Mouse (Mus musculus) embryonic facial prominence, embryonic 12.5 days (tissue): ENCODE results near the gene Men1. TPM values are rescaled to one million over a fixed set of nuclear protein-coding genes. Genes with fewer than 3 reads are reported as not detected.

Experiments used
- ATAC-seq: fragments of 200-750 bp; cut with Nextera tagmentation; 2 replicates; pipeline ENCODE4 v1.8.0; 2017; ENCODE audit not compliant: insufficient number of reproducible peaks, insufficient read depth, low FRiP score, low TSS enrichment
- H3K27ac ChIP-seq: fragments of 300-500 bp; sonication (generic); 2 replicates; pipeline ENCODE4 v1.5.1; 2016; ENCODE audit warnings: mild to moderate bottlenecking
- H3K27me3 ChIP-seq: fragments of 300-500 bp; sonication (generic); 2 replicates; pipeline ENCODE4 v1.6.1; 2016; ENCODE audit warnings: mild to moderate bottlenecking, moderate library complexity
- H3K36me3 ChIP-seq: fragments of 300-500 bp; sonication (generic); 2 replicates; pipeline ENCODE4 v1.6.1; 2016; ENCODE audit warnings: mild to moderate bottlenecking
- H3K4me1 ChIP-seq: fragments of 300-500 bp; sonication (generic); 2 replicates; pipeline ENCODE4 v1.6.1; 2016
- H3K4me2 ChIP-seq: fragments of 300-500 bp; sonication (generic); replicated peaks from 2 replicates; pipeline ENCODE4 v1.6.1; 2016; ENCODE audit warnings: mild to moderate bottlenecking, moderate library complexity
- H3K4me3 ChIP-seq: fragments of 300-500 bp; sonication (generic); 2 replicates; pipeline ENCODE4 v1.5.1; 2016; ENCODE audit warnings: mild to moderate bottlenecking
- H3K9ac ChIP-seq: fragments of 300-500 bp; sonication (generic); 2 replicates; pipeline ENCODE4 v1.6.1; 2016; ENCODE audit warnings: mild to moderate bottlenecking, moderate library complexity
- H3K9me3 ChIP-seq: fragments of 300-500 bp; sonication (generic); 2 replicates; pipeline ENCODE4 v1.6.1; 2016; ENCODE audit warnings: mild to moderate bottlenecking, moderate library complexity
- WGBS: fragments of 180-500 bp; shearing (Covaris S2); methylation state at CpG from one replicate; pipeline ENCODE4 v1.1.7; 2016; 5-methylcytosine and 5-hydroxymethylcytosine counted together
- polyA plus RNA-seq: library from polyadenylated mRNA; unstranded; fragments of >200 nt; fragmentation: Nextera tagmentation; extraction: Ambion mirVana; gene quantifications from 2 replicates; pipeline ENCODE4 v1.2.1, GENCODE M21; 2016

Men1 gene
- polyA plus RNA-seq, 1 experiment from 2014 or later = 107 TPM

DNA sequence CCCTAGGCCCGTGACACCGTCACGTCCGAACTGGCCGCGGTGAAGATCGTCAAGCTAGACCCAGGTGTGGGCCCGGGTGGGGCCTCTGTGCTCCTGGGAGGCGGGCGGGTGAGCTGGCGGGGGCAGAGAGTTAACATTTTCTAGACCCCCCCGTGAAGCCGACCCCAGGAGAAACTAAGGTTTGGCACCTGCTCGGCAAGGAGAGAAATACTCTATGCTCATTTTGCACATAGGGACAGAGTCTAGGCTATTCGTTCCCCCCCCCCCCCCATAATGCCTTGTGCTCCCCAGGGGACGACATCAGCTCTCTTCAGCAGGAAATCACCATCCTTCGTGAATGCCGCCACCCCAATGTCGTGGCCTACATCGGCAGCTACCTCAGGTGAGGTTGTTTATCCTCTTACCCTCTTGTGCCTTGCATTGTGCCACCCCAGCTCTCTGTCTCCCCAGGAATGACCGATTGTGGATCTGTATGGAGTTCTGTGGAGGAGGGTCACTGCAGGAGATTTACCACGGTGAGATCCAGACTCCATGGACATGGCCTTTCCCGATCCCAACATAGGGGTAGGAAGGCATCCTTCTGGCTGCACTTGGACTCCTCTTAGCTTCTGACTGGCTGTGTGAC is 6.8 kb downstream of the Men1 start:
- Histone ChIP-seq H3K27ac (peak overlapping the region; percentile 67), H3K27me3 (no peaks in the 10 kb centered on the region), H3K9me3 (no peaks in the 10 kb centered on the region), H3K4me2 (peak overlapping the region; percentile 95), H3K4me3 (peak overlapping the region; percentile 65), H3K36me3 (peaks cover 63% of the 10 kb centered on the region), H3K4me1 (peaks cover 12% of the 10 kb centered on the region), H3K9ac (peak overlapping the region; percentile 78)
- no peak for ATAC-seq
- 9% methylated on average over 23 of the region's 23 CpGs for WGBS

DNA sequence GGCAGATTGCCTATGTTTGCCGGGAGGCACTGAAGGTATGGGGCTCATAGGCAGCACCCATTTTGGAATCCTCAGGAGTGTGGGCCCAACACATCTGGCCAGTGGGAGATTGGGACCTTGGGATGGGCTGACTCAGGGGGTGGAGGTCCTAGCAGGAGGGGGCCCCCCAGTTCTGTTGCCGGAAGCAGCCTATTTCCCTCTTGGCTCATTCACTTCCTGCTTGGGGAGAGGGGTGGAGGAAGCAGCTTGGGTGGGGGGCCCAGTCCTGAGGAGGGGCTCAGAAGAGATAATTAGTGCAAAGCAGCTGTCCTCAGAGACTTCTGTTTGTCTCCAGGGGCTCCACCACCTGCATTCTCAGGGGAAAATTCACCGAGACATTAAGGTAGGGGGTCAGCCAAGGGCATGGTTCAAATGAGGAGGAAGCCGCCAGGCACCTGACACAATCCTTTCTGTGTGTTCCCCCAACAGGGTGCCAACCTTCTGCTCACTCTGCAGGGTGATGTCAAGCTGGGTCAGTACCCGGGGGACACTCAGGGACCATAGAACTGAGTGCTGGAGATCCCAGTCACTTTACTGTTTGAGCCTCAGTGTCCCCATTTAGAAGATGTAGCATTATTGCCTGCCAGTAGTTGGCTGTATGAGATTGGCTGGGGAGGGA is 7.6 kb downstream of the Men1 start:
- WGBS = 72% methylated on average over 5 of the region's 5 CpGs
- Histone ChIP-seq H3K27ac (no peak overlapping the region), H3K4me1 (peaks cover 7% of the 10 kb centered on the region; the same call in 1 of the 2 replicates), H3K9ac (no peak overlapping the region), H3K27me3 (no peaks in the 10 kb centered on the region), H3K4me2 (peak overlapping the region; percentile 95), H3K36me3 (peaks cover 66% of the 10 kb centered on the region), H3K9me3 (no peaks in the 10 kb centered on the region), H3K4me3 (peak overlapping the region; percentile 65; the same call in 1 of the 2 replicates)
- no peak for ATAC-seq

DNA sequence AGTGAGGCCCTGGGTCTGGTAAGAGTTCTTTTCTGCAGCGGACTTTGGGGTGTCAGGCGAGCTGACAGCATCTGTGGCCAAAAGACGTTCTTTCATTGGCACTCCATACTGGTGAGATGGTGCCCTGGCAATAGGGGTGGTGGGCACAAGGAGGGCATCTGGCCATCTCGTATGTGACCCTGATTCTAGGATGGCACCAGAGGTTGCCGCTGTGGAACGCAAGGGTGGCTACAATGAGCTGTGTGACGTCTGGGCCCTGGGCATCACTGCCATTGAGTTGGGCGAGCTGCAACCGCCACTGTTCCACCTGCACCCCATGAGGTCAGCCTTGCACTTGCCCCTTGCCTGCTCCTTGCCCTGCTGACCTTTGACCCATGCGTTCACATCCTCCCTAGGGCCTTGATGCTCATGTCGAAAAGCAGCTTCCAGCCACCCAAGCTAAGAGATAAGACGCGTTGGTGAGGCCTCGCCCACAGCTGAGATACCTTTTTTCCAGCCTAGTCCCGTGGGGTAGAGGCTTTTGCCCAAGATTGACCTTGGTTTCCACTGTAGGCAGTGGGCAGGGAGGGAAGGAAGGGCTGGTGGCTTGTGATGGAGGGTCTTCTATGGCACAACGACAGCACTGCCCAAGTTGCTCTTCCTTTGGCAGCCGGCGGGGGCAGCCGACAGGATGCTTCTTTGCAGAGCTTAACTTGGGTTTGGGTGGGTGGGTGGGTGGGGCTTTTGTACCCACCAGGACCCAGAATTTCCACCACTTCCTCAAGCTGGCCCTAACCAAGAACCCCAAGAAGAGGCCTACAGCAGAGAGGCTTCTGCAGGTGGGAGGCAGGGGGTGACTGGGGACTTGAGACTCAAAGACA is 8.5 kb downstream of the Men1 start:
- Histone ChIP-seq H3K9me3 (no peaks in the 10 kb centered on the region), H3K36me3 (peaks cover 61% of the 10 kb centered on the region)
- 87% methylated on average over 19 of the region's 19 CpGs for WGBS

DNA sequence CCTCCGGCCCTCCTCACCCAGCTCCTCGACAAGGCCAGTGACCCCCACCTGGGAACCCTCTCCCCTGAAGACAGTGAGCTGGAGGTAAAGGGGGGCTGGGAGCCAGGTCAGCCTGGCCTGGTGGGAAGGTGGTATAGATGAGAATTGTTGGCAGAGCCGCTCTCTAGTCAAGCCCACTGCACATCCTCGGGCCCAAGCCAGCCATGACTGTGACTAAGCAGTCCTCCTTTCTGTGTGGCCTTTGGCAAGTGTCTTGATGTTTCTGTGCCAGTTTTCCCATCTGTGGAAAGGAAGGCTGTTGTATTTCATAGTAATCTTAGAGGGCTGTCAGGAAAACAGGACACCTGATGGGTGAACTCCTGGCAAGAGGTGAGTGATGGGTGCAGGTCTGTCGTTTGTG is 9.2 kb downstream of the Men1 start:
- no peaks in the 10 kb centered on the region for H3K27me3 ChIP-seq
- no peak overlapping the region for H3K4me2 ChIP-seq
- H3K4me1 ChIP-seq = peaks cover 12% of the 10 kb centered on the region
- peaks cover 54% of the 10 kb centered on the region for H3K36me3 ChIP-seq
- no peak for ATAC-seq
- WGBS = 90% methylated on average over 5 of the region's 5 CpGs
- H3K4me3 ChIP-seq = no peak overlapping the region
- H3K9ac ChIP-seq = no peak overlapping the region
- H3K9me3 ChIP-seq = no peaks in the 10 kb centered on the region
- no peak overlapping the region for H3K27ac ChIP-seq

More for the DNA sequence above, 8.5 kb downstream of the Men1 start:
- H3K27me3 ChIP-seq = no peaks in the 10 kb centered on the region
- H3K4me1 ChIP-seq = peaks cover 7% of the 10 kb centered on the region; the same call in 1 of the 2 replicates
- no peak overlapping the region for H3K27ac ChIP-seq
- ATAC-seq = no peak
- no peak overlapping the region for H3K4me3 ChIP-seq
- no peak overlapping the region for H3K9ac ChIP-seq
- H3K4me2 ChIP-seq = no peak overlapping the region

DNA sequence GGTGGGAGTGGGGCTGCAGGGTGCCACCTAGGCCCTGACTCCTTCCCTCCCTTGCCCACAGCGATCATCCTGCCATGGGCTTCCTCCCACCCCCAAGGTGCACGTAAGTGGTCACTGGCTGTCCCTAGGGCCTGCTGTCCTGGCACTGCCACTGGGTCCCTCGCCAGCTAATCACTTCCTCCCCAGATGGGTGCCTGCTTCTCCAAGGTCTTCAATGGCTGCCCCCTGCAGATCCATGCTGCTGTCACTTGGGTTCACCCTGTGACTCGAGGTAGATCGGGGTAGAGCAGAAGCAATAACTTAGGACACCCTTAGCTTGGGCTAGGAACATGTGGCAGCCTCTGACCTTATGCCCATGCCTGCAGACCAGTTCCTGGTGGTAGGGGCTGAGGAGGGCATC is 11.2 kb downstream of the Men1 start:
- Histone ChIP-seq H3K4me1 (peaks cover 12% of the 10 kb centered on the region), H3K36me3 (peaks cover 43% of the 10 kb centered on the region), H3K27ac (no peak overlapping the region), H3K9me3 (no peaks in the 10 kb centered on the region), H3K4me2 (no peak overlapping the region), H3K4me3 (no peak overlapping the region), H3K27me3 (no peaks in the 10 kb centered on the region), H3K9ac (no peak overlapping the region)
- no peak for ATAC-seq
- 92% methylated on average over 5 of the region's 5 CpGs for WGBS

DNA sequence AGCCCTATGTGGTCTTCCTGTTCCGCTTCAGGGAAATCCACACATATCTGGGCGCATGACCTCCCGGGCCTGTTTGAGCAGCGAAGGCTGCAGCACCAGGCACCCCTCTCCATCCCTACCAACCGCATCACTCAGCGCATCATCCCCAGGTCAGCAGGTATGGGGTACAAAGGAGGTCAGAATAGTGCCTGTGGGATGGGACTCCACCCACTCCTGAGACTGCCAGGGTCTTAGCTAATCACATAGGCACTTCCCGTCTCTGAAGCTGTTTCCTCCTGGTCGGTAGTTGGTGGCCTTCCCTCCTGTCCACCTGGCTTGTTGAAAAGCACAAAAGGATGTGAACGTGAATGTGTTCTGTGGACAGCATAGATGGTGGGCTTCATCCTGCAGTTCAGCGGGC is 11.9 kb downstream of the Men1 start:
- no peaks in the 10 kb centered on the region for H3K9me3 ChIP-seq
- no peaks in the 10 kb centered on the region for H3K27me3 ChIP-seq
- H3K27ac ChIP-seq = no peak overlapping the region
- no peak overlapping the region for H3K9ac ChIP-seq
- WGBS = 89% methylated on average over 10 of the region's 10 CpGs
- no peak overlapping the region for H3K4me2 ChIP-seq
- peaks cover 18% of the 10 kb centered on the region for H3K4me1 ChIP-seq
- no peak overlapping the region for H3K4me3 ChIP-seq
- ATAC-seq = no peak
- peaks cover 43% of the 10 kb centered on the region for H3K36me3 ChIP-seq

DNA sequence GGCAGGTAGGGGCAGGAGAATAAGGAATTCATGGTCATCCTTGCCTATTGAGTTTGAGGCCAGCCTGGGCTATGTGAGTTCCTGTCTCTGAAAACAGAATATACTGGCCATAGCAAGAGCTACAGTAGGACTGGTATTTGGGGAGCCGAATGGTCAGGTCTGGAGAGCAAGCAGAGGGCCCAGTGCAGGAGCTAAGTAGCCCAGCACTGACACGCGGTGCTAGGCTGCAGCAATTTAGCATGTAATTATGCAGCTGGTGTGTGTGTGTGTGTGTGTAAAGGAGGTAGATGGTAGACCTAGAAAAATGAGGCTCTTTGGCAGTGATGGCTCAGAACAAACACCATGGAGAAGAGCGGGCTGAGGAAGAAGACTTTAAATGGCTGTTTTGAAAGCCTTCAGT is 12.8 kb downstream of the Men1 start:
- Histone ChIP-seq H3K36me3 (peaks cover 44% of the 10 kb centered on the region), H3K27me3 (no peaks in the 10 kb centered on the region), H3K9ac (no peak overlapping the region), H3K4me1 (peaks cover 18% of the 10 kb centered on the region), H3K9me3 (no peaks in the 10 kb centered on the region), H3K4me3 (no peak overlapping the region), H3K27ac (no peak overlapping the region), H3K4me2 (no peak overlapping the region)
- WGBS = 87% methylated on average over 4 of the region's 4 CpGs
- ATAC-seq = no peak

DNA sequence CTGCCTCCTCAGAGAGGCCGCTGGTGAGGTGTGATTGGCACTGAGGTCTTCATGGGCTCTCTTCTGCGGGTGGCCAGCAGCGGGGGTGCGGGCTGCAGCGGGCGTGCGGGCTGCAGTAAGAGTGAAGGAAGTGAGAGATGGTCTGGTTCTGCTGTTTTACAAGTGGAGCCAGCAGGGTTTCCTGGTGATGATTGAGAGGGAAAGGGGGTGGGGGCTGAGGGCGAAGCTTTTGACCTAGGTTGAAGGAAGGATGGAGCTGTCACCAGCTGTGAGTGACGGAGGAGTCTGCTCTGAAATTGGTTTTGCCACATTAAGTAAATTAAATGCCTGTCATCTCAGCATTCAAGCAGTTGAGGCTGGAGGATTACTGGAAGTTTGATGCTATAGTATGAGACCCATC is 13.9 kb downstream of the Men1 start:
- H3K4me1 ChIP-seq = peaks cover 18% of the 10 kb centered on the region
- H3K4me2 ChIP-seq = no peak overlapping the region
- H3K27ac ChIP-seq = peak overlapping the region; percentile 54; the same call in 1 of the 2 replicates
- 48% methylated on average over 9 of the region's 9 CpGs for WGBS
- no peak for ATAC-seq
- H3K36me3 ChIP-seq = peaks cover 54% of the 10 kb centered on the region
- H3K4me3 ChIP-seq = no peak overlapping the region
- no peaks in the 10 kb centered on the region for H3K9me3 ChIP-seq
- no peaks in the 10 kb centered on the region for H3K27me3 ChIP-seq
- no peak overlapping the region for H3K9ac ChIP-seq

DNA sequence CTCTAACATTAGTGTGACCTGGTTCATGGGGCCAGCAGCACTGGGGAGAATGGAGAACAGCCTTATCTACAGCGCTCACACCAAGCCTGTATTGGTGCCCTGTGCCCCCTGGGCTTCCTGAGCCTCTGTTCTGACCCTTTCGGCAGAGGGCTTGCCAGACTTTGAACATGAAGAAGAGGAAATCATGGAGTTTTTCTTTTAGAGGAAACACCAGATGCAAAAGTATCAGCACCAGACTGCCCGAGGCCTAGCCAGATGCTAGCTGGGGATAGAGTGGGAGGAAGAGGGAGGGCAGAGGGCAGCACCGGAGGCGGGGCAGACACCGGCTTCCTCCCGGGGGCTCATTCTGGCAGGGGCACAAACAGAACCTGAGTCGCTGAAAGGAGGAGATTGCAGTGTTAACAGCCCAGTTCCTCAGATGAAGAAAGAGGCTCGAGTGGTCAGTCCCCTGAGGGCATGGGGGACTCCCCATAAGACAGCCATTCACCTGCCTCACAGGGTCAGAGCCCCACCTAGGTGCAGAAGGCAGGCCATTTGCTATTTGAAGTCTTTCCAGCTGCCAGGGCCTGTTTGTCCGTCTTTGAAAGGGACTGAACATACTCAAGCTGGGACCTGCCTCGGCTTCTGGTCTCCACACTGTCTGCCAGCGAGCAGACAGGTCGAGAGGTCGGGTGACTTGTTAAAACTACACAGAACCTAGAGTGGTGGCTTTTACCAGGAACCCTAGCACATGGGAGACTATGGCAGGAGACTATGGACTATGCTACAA is 14.6 kb downstream of the Men1 start:
- H3K4me3 ChIP-seq = no peak overlapping the region

DNA sequence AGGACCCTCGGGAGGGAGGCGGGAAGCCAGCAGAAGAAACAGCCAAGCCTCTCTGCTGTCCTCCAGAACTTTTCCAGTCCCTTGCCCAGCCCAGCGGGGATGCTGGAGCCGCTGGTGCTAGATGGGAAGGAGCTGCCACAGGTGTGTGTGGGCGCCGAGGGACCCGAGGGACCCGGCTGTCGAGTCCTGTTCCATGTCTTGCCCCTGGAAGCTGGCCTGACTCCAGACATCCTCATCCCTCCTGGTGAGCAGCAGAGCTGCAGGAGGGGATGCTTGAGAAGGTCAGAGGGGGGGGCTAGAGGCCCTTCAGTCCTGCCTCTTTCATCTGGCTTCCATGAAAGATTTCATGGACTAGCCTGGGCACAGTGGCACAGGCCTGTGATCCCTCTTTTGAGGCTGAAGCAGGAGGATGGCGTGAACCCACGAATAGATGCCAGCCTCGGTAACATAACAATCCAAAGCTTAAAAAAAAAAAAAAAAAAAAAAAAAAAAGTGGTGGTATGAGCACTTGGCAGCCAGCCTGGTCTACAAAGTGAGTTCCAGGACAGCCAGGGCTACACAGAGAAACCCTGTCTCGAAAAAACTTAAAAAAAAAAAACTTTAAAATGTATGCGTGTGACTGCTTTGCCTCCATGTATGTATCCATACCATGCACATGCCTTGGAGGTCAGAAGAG is 16.8 kb downstream of the Men1 start:
- 66% methylated on average over 14 of the region's 14 CpGs for WGBS
- 0 out of 2 replicates have a peak overlapping the region, but pooled peaks have one; percentile 7 for H3K9ac ChIP-seq
- no peak for ATAC-seq
- no peaks in the 10 kb centered on the region for H3K27me3 ChIP-seq
- H3K4me3 ChIP-seq = no peak overlapping the region
- H3K27ac ChIP-seq = no peak overlapping the region
- no peak overlapping the region for H3K4me2 ChIP-seq
- H3K9me3 ChIP-seq = no peaks in the 10 kb centered on the region
- H3K36me3 ChIP-seq = peaks cover 30% of the 10 kb centered on the region
- H3K4me1 ChIP-seq = peaks cover 18% of the 10 kb centered on the region

More for the DNA sequence above, 14.6 kb downstream of the Men1 start:
- Histone ChIP-seq H3K36me3 (peaks cover 50% of the 10 kb centered on the region), H3K4me1 (peaks cover 18% of the 10 kb centered on the region), H3K9me3 (no peaks in the 10 kb centered on the region), H3K27ac (peak overlapping the region; percentile 46; the same call in 1 of the 2 replicates), H3K9ac (0 out of 2 replicates have a peak overlapping the region, but pooled peaks have one; percentile 7), H3K4me2 (no peak overlapping the region), H3K27me3 (no peaks in the 10 kb centered on the region)
- 17% methylated on average over 14 of the region's 14 CpGs for WGBS
- no peak for ATAC-seq

DNA sequence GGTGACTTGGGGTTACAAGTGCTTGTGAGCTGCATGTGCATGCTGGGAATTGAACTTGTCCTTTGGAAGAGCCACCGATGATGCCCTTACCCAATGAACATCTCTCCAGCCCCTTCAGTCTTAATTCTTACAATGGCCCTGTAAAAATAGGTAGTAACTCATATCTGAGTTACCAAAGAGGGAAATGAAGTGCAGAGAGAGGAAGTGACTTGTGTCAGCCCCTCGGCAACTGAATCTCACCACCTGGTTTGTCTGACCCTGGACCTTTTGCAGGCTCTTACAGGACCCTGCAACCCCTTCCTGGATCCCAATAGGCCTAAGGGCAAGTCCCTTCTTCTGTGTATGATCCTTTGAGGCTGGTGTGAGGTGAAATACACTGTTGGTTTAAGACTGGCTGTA is 17.3 kb downstream of the Men1 start:
- no peak for ATAC-seq
- H3K4me3 ChIP-seq = no peak overlapping the region
- H3K4me2 ChIP-seq = no peak overlapping the region
- no peak overlapping the region for H3K27ac ChIP-seq
- H3K36me3 ChIP-seq = peaks cover 24% of the 10 kb centered on the region; the same call in 1 of the 2 replicates
- no peak overlapping the region for H3K9ac ChIP-seq
- no peaks in the 10 kb centered on the region for H3K27me3 ChIP-seq
- peaks cover 18% of the 10 kb centered on the region for H3K4me1 ChIP-seq
- H3K9me3 ChIP-seq = no peaks in the 10 kb centered on the region
- WGBS = 81% methylated on average over 2 of the region's 2 CpGs
